Mouse (Mus musculus): ENCODE data around the gene Lrsam1. TPM values are rescaled to one million over a fixed set of nuclear protein-coding genes. Genes with fewer than 3 reads are reported as not detected.

Gene Lrsam1
- total and polyA plus RNA-seq, 3 experiments: 5.0 to 9.5 (median 5.4) TPM

DNA sequence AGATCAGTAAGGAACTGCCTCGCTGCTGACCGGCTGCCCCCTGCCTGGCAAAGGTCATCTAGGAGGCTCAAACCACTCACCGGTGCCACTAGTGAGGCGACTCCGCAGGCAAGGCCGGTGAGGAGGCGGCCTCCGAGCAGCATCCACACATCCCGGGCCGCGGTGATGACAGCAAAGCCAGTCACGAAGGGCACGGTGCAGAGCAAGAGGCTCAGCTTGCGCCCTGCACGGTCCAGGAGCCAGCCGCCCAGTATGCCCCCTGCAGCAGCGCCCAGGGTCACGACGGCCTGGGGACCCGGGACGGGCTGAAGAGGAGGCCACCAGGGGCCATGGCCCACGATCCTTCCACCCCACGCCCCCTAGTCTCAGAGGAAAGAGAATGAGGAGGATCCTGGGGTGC, 19.9 kb upstream of the Lrsam1 start:
- no peak for DNase-seq (ENCODE audit: extremely low read depth)
- in situ Hi-C loops (cut with MboI; ENCODE audit: low pct_ligation_motif_present, low pct_unique_long_range_greater_than_20kb, low sequenced_read_pairs) (loop anchor here (25.0 kb wide), 1 partner anchor 381 kb away; the partner anchor contains the start of gene Ralgps1), dilution Hi-C loops (cut with MboI; ENCODE audit: extremely low pct_ligation_motif_present, extremely low pct_unique_long_range_greater_than_20kb, low sequenced_read_pairs) (no loop called here)
- Histone ChIP-seq H3K4me1 (ENCODE audit: control insufficient read depth in 1 of 2, insufficient read depth in 2 of 2) (peaks cover 11 to 13% of the 10 kb centered on the region in 2 experiments), H3K4me3 (replicated peaks in 1 of 3; ENCODE audit: low read depth in 2 of 3, low read length in 2 of 3, poor library complexity in 1 of 3) (peak overlapping the region; percentile 40 to 72 (median 53)), H3K9ac (ENCODE audit: insufficient read depth, low read depth) (peak overlapping the region; percentile 51), H3K27ac (ENCODE audit: insufficient read depth, low read depth) (no peak overlapping the region), H3K9me3 (replicated peaks; ENCODE audit: low read length) (no peaks in the 10 kb centered on the region), H3K36me3 (replicated peaks in 1 of 2; ENCODE audit: control insufficient read depth in 1 of 2, insufficient read depth in 1 of 2, low read length in 1 of 2) (no peaks in the 10 kb centered on the region), H3K4me2 (ENCODE audit: insufficient read depth, low read depth, poor library complexity, severe bottlenecking) (peak overlapping the region; percentile 87), H3K27me3 (replicated peaks) (peaks cover 66% of the 10 kb centered on the region), H3K79me2 (replicated peaks; ENCODE audit: control insufficient read depth, extremely low read depth, insufficient read depth, poor library complexity, severe bottlenecking) (no peaks in the 10 kb centered on the region)
- no peak for TF ChIP-seq IRF4 (IDR thresholded peaks at IDR 0.05; ENCODE audit: low read depth, low read length)
- no peak for TF ChIP-seq ZKSCAN1 (IDR thresholded peaks at IDR 0.05; ENCODE audit: borderline replicate concordance, low read depth, low read length)
- no peak for TF ChIP-seq RAD21 (IDR thresholded peaks at IDR 0.05; ENCODE audit: low read depth, low read length)

DNA sequence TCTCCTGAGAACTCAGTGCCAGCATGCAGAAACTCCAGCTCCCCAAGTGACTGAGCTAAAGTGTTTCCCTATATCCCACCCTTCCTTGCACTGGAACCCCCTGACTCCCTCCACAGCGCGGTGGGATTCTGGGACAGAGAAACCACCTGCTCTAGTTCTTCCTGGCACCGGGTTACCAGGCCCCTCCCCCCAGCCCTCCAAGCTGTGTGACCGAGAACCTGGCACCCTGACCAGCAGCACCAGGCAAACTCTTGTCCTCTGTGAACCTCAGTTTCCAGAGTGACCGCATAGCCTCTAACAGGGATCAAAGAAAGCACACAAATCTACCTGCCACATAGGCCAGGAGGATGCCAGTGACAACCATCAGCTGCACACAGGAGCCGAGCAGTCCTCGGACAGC, 18.3 kb upstream of the Lrsam1 start:
- H3K79me2 ChIP-seq (replicated peaks; ENCODE audit: control insufficient read depth, extremely low read depth, insufficient read depth, poor library complexity, severe bottlenecking): no peaks in the 10 kb centered on the region
- DNase-seq (ENCODE audit: extremely low read depth): no peak
- no peak for TF ChIP-seq MAZ (IDR thresholded peaks at IDR 0.05; ENCODE audit: low read depth, low read length)
- no peak for TF ChIP-seq JUND (conservative IDR thresholded peaks at IDR 0.05; ENCODE audit: low read depth, low read length)
- no peak for TF ChIP-seq E2F4 (IDR thresholded peaks at IDR 0.05; ENCODE audit: insufficient replicate concordance, low read depth, low read length)
- TF ChIP-seq JUN (IDR thresholded peaks at IDR 0.05; ENCODE audit: insufficient read depth, low read depth, low read length): no peak
- no peak for TF ChIP-seq NELFE (IDR thresholded peaks at IDR 0.05; ENCODE audit: low read depth, low read length)
- no peak for TF ChIP-seq MAFK (IDR thresholded peaks at IDR 0.05; ENCODE audit: insufficient replicate concordance, low read length)
- TF ChIP-seq PAX5 (IDR thresholded peaks at IDR 0.05; ENCODE audit: low read length): no peak
- no peak for TF ChIP-seq POLR2AphosphoS2 (IDR thresholded peaks at IDR 0.05; ENCODE audit: low read depth, low read length)
- no peak for TF ChIP-seq CHD1 (IDR thresholded peaks at IDR 0.05; ENCODE audit: low read depth, low read length)
- TF ChIP-seq EP300 (IDR thresholded peaks at IDR 0.05; ENCODE audit: low read length): no peak
- no peak for TF ChIP-seq SIN3A (IDR thresholded peaks at IDR 0.05; ENCODE audit: low read length)
- TF ChIP-seq KAT2A (IDR thresholded peaks at IDR 0.05; ENCODE audit: insufficient replicate concordance, low read length): no peak
- no peak overlapping the region for H3K4me3 ChIP-seq (replicated peaks in 1 of 3; ENCODE audit: low read depth in 2 of 3, low read length in 2 of 3, poor library complexity in 1 of 3)
- peaks cover 52% of the 10 kb centered on the region for H3K27me3 ChIP-seq (replicated peaks)
- no peaks in the 10 kb centered on the region for H3K9me3 ChIP-seq (replicated peaks; ENCODE audit: low read length)
- H3K4me1 ChIP-seq (ENCODE audit: control insufficient read depth in 1 of 2, insufficient read depth in 2 of 2): peaks cover 11% of the 10 kb centered on the region in 2 experiments
- H3K9ac ChIP-seq (ENCODE audit: insufficient read depth, low read depth): no peak overlapping the region
- in situ Hi-C loops (cut with MboI; ENCODE audit: low pct_ligation_motif_present, low pct_unique_long_range_greater_than_20kb, low sequenced_read_pairs): loop anchor here (25.0 kb wide), 1 partner anchor 383 kb away; the partner anchor contains the start of gene Ralgps1
- dilution Hi-C loops (cut with MboI; ENCODE audit: extremely low pct_ligation_motif_present, extremely low pct_unique_long_range_greater_than_20kb, low sequenced_read_pairs): no loop called here
- peaks cover 0 to 5% of the 10 kb centered on the region in 2 experiments for H3K36me3 ChIP-seq (replicated peaks in 1 of 2; ENCODE audit: control insufficient read depth in 1 of 2, insufficient read depth in 1 of 2, low read length in 1 of 2)
- H3K27ac ChIP-seq (ENCODE audit: insufficient read depth, low read depth): no peak overlapping the region
- no peak overlapping the region for H3K4me2 ChIP-seq (ENCODE audit: insufficient read depth, low read depth, poor library complexity, severe bottlenecking)
